Mouse (Mus musculus): ENCODE results near the gene Tspan18. TPM values are rescaled to one million over a fixed set of nuclear protein-coding genes. Genes with fewer than 3 reads are reported as not detected.

Tspan18 gene
- polyA plus RNA-seq, 1 experiment = 10.6 TPM

GRCm38 (mm10) chr2:93175721-93176120 is 158.6 kb downstream of the Tspan18 start:
- peaks cover 16% of the 10 kb centered on the region; the same call in 1 of the 2 replicates for H3K4me1 ChIP-seq (ENCODE audit: control insufficient read depth, insufficient read depth, insufficient read length)
- no peaks in the 10 kb centered on the region for H3K36me3 ChIP-seq (ENCODE audit: control insufficient read depth, insufficient read depth, low read length)
- no peak overlapping the region for H3K4me3 ChIP-seq (ENCODE audit: extremely low read depth, insufficient read depth, insufficient read length)
- no peak for DNase-seq (ENCODE audit: low read depth in 1 of 2, low spot score in 2 of 2)
- H3K27me3 ChIP-seq (ENCODE audit: control insufficient read depth, insufficient read depth, low read length) = no peaks in the 10 kb centered on the region
- 84% methylated on average over 2 of the region's 2 CpGs for WGBS
- no peak for TF ChIP-seq CTCF (IDR thresholded peaks at IDR 0.05; ENCODE audit: extremely low read depth, insufficient read depth, insufficient read length, insufficient replicate concordance)
- H3K27ac ChIP-seq (ENCODE audit: insufficient read depth, low read length) = no peak overlapping the region

GRCm38 (mm10) chr2:93175278-93175677 is 159.0 kb downstream of the Tspan18 start:
- no peak overlapping the region for H3K4me3 ChIP-seq (ENCODE audit: extremely low read depth, insufficient read depth, insufficient read length)
- WGBS = 84% methylated on average over 5 of the region's 5 CpGs
- no peaks in the 10 kb centered on the region for H3K27me3 ChIP-seq (ENCODE audit: control insufficient read depth, insufficient read depth, low read length)
- TF ChIP-seq CTCF (IDR thresholded peaks at IDR 0.05; ENCODE audit: extremely low read depth, insufficient read depth, insufficient read length, insufficient replicate concordance) (no peak), POLR2A (IDR thresholded peaks at IDR 0.05; ENCODE audit: low read depth, low read length) (no peak)
- H3K36me3 ChIP-seq (ENCODE audit: control insufficient read depth, insufficient read depth, low read length) = no peaks in the 10 kb centered on the region
- no peak overlapping the region for H3K27ac ChIP-seq (ENCODE audit: insufficient read depth, low read length)
- peaks cover 11% of the 10 kb centered on the region; the same call in 1 of the 2 replicates for H3K4me1 ChIP-seq (ENCODE audit: control insufficient read depth, insufficient read depth, insufficient read length)
- DNase-seq (ENCODE audit: low read depth in 1 of 2, low spot score in 2 of 2) = no peak

- no peak overlapping the region for H3K27ac ChIP-seq (ENCODE audit: insufficient read depth, low read length)
- TF ChIP-seq POLR2A (IDR thresholded peaks at IDR 0.05; ENCODE audit: low read depth, low read length) (no peak), CTCF (IDR thresholded peaks at IDR 0.05; ENCODE audit: extremely low read depth, insufficient read depth, insufficient read length, insufficient replicate concordance) (no peak)
- WGBS = 74% methylated on average over 5 of the region's 5 CpGs
- H3K36me3 ChIP-seq (ENCODE audit: control insufficient read depth, insufficient read depth, low read length) = no peaks in the 10 kb centered on the region
- peaks cover 5% of the 10 kb centered on the region; the same call in 1 of the 2 replicates for H3K4me1 ChIP-seq (ENCODE audit: control insufficient read depth, insufficient read depth, insufficient read length)
- H3K4me3 ChIP-seq (ENCODE audit: extremely low read depth, insufficient read depth, insufficient read length) = no peak overlapping the region
- DNase-seq (ENCODE audit: low read depth in 1 of 2, low spot score in 2 of 2) = no peak
- no peaks in the 10 kb centered on the region for H3K27me3 ChIP-seq (ENCODE audit: control insufficient read depth, insufficient read depth, low read length)
Observed at GRCm38 (mm10) chr2:93174159-93174558, 160.1 kb downstream of the Tspan18 start.

- Histone ChIP-seq H3K36me3 (ENCODE audit: control insufficient read depth, insufficient read depth, low read length) (no peaks in the 10 kb centered on the region), H3K27me3 (ENCODE audit: control insufficient read depth, insufficient read depth, low read length) (no peaks in the 10 kb centered on the region), H3K27ac (ENCODE audit: insufficient read depth, low read length) (no peak overlapping the region), H3K4me1 (ENCODE audit: control insufficient read depth, insufficient read depth, insufficient read length) (peaks cover 5% of the 10 kb centered on the region; the same call in 1 of the 2 replicates), H3K4me3 (ENCODE audit: extremely low read depth, insufficient read depth, insufficient read length) (no peak overlapping the region)
- TF ChIP-seq POLR2A (IDR thresholded peaks at IDR 0.05; ENCODE audit: low read depth, low read length) (no peak), CTCF (IDR thresholded peaks at IDR 0.05; ENCODE audit: extremely low read depth, insufficient read depth, insufficient read length, insufficient replicate concordance) (no peak)
- WGBS = 49% methylated on average over 5 of the region's 5 CpGs
- DNase-seq (ENCODE audit: low read depth in 1 of 2, low spot score in 2 of 2) = no peak
Observed at GRCm38 (mm10) chr2:93172460-93172859, 161.8 kb downstream of the Tspan18 start.

- Histone ChIP-seq H3K27ac (ENCODE audit: insufficient read depth, low read length) (no peak overlapping the region), H3K36me3 (ENCODE audit: control insufficient read depth, insufficient read depth, low read length) (no peaks in the 10 kb centered on the region), H3K4me1 (ENCODE audit: control insufficient read depth, insufficient read depth, insufficient read length) (peaks cover 3% of the 10 kb centered on the region; the same call in 1 of the 2 replicates), H3K27me3 (ENCODE audit: control insufficient read depth, insufficient read depth, low read length) (no peaks in the 10 kb centered on the region), H3K4me3 (ENCODE audit: extremely low read depth, insufficient read depth, insufficient read length) (no peak overlapping the region)
- no peak for DNase-seq (ENCODE audit: low read depth in 1 of 2, low spot score in 2 of 2)
- WGBS = 86% methylated on average over 6 of the region's 6 CpGs
- TF ChIP-seq CTCF (IDR thresholded peaks at IDR 0.05; ENCODE audit: extremely low read depth, insufficient read depth, insufficient read length, insufficient replicate concordance) (no peak), POLR2A (IDR thresholded peaks at IDR 0.05; ENCODE audit: low read depth, low read length) (no peak)
Observed at GRCm38 (mm10) chr2:93171929-93172328, 162.4 kb downstream of the Tspan18 start.

GRCm38 (mm10) chr2:93170845-93171200 is 163.5 kb downstream of the Tspan18 start:
- no peak overlapping the region for H3K27ac ChIP-seq (ENCODE audit: insufficient read depth, low read length)
- WGBS = 86% methylated on average over 5 of the region's 5 CpGs
- TF ChIP-seq POLR2A (IDR thresholded peaks at IDR 0.05; ENCODE audit: low read depth, low read length) (no peak), CTCF (IDR thresholded peaks at IDR 0.05; ENCODE audit: extremely low read depth, insufficient read depth, insufficient read length, insufficient replicate concordance) (no peak)
- H3K27me3 ChIP-seq (ENCODE audit: control insufficient read depth, insufficient read depth, low read length) = no peaks in the 10 kb centered on the region
- no peaks in the 10 kb centered on the region for H3K36me3 ChIP-seq (ENCODE audit: control insufficient read depth, insufficient read depth, low read length)
- DNase-seq (ENCODE audit: low read depth in 1 of 2, low spot score in 2 of 2) = no peak
- H3K4me3 ChIP-seq (ENCODE audit: extremely low read depth, insufficient read depth, insufficient read length) = no peak overlapping the region
- peaks cover 12% of the 10 kb centered on the region; the same call in 1 of the 2 replicates for H3K4me1 ChIP-seq (ENCODE audit: control insufficient read depth, insufficient read depth, insufficient read length)

GRCm38 (mm10) chr2:93170156-93170844 is 164.0 kb downstream of the Tspan18 start:
- TF ChIP-seq POLR2A (IDR thresholded peaks at IDR 0.05; ENCODE audit: low read depth, low read length) (no peak), CTCF (IDR thresholded peaks at IDR 0.05; ENCODE audit: extremely low read depth, insufficient read depth, insufficient read length, insufficient replicate concordance) (no peak)
- no peak overlapping the region for H3K27ac ChIP-seq (ENCODE audit: insufficient read depth, low read length)
- no peaks in the 10 kb centered on the region for H3K27me3 ChIP-seq (ENCODE audit: control insufficient read depth, insufficient read depth, low read length)
- 87% methylated on average over 19 of the region's 19 CpGs for WGBS
- no peak overlapping the region for H3K4me3 ChIP-seq (ENCODE audit: extremely low read depth, insufficient read depth, insufficient read length)
- no peaks in the 10 kb centered on the region for H3K36me3 ChIP-seq (ENCODE audit: control insufficient read depth, insufficient read depth, low read length)
- DNase-seq (ENCODE audit: low read depth in 1 of 2, low spot score in 2 of 2) = no peak
- peaks cover 14% of the 10 kb centered on the region; the same call in 1 of the 2 replicates for H3K4me1 ChIP-seq (ENCODE audit: control insufficient read depth, insufficient read depth, insufficient read length)
